Mouse (Mus musculus) intestine, embryonic 15.5 days (tissue): ENCODE data around the gene Stfa1. TPM values are rescaled to one million over a fixed set of nuclear protein-coding genes. Genes with fewer than 3 reads are reported as not detected.
"Not testable (repeated sequence)": the region's sequence is repeated elsewhere in the genome, so short reads cannot be mapped to it uniquely, and the experiment has no call there.

Source experiments
- ATAC-seq: fragments of 200-750 bp; cut with Nextera tagmentation; 2 replicates; pipeline ENCODE4 v1.8.0; 2017; ENCODE audit warnings: moderate TSS enrichment, moderate library complexity
- H3K27ac ChIP-seq: fragments of 300-500 bp; sonication (generic); 2 replicates; pipeline ENCODE4 v1.5.1; 2015; ENCODE audit warnings: mild to moderate bottlenecking, inconsistent platforms
- H3K27me3 ChIP-seq: fragments of 300-500 bp; sonication (generic); replicated peaks from 2 replicates; pipeline ENCODE4 v1.6.1; 2015; ENCODE audit warnings: inconsistent platforms
- H3K36me3 ChIP-seq: fragments of 300-500 bp; sonication (generic); 2 replicates; pipeline ENCODE4 v1.6.1; 2015; ENCODE audit warnings: inconsistent platforms
- H3K4me1 ChIP-seq: fragments of 300-500 bp; sonication (generic); replicated peaks from 2 replicates; pipeline ENCODE4 v1.6.1; 2015; ENCODE audit warnings: inconsistent platforms
- H3K4me2 ChIP-seq: fragments of 300-500 bp; sonication (generic); replicated peaks from 2 replicates; pipeline ENCODE4 v1.6.1; 2015; ENCODE audit warnings: mild to moderate bottlenecking, inconsistent platforms
- H3K4me3 ChIP-seq: fragments of 300-500 bp; sonication (generic); replicated peaks from 2 replicates; pipeline ENCODE4 v1.5.1; 2015; ENCODE audit warnings: inconsistent platforms
- H3K9ac ChIP-seq: fragments of 300-500 bp; sonication (generic); 2 replicates; pipeline ENCODE4 v1.6.1; 2015; ENCODE audit warnings: inconsistent platforms
- H3K9me3 ChIP-seq: fragments of 300-500 bp; sonication (generic); 2 replicates; pipeline ENCODE4 v1.6.1; 2016; ENCODE audit warnings: inconsistent platforms
- WGBS: fragments of 180-500 bp; shearing (Covaris S2); methylation state at CpG from one replicate; pipeline ENCODE4 v1.1.7; 2015; 5-methylcytosine and 5-hydroxymethylcytosine counted together
- polyA plus RNA-seq: library from polyadenylated mRNA; unstranded; fragments of >200 nt; fragmentation: Nextera tagmentation; extraction: Ambion mirVana; gene quantifications from 2 replicates; pipeline ENCODE4 v1.2.1, GENCODE M21; 2015

Stfa1 gene
- 6.6 and 10.5 TPM in 2 replicates for polyA plus RNA-seq

- not testable (repeated sequence) for ATAC-seq, H3K36me3 ChIP-seq, H3K9ac ChIP-seq, H3K27ac ChIP-seq, H3K9me3 ChIP-seq, H3K27me3 ChIP-seq, H3K4me3 ChIP-seq, H3K4me1 ChIP-seq, H3K4me2 ChIP-seq
- 89% methylated on average over 4 of the region's 4 CpGs for WGBS
Measured at GRCm38 (mm10) chr16:36276796-36277195, at the start of gene Stfa1. Gene Stfa1 (plus strand): TSS chr16:36276951.

DNA sequence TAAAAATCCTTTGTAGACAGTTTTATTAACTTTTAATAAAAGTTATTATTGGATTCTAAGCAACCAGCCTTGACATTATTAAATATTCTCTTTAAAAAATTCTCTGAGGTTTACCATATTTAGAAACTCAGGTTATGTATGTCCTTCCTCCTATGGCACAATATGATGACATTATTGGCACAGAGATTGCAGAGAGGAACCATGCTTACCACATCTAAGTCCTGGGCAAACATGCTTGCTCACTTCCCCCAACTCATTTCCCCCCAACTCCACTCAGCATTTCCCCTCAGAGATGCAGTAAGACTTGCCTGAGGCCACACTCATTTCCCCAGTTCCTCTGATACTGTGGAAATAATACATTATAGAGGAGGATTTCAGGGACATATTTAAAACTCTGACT lies 16.2 kb upstream of the Stfa1 start:
- H3K27ac ChIP-seq, H3K36me3 ChIP-seq, H3K9ac ChIP-seq, H3K27me3 ChIP-seq, H3K4me3 ChIP-seq, H3K9me3 ChIP-seq, H3K4me2 ChIP-seq, H3K4me1 ChIP-seq, ATAC-seq: not testable (repeated sequence)

GRCm38 (mm10) chr16:36289140-36289539 lies 12.4 kb downstream of the Stfa1 start:
- 78% methylated on average over 4 of the region's 4 CpGs for WGBS
- Histone ChIP-seq H3K36me3 (no peaks in the 10 kb centered on the region), H3K4me2 (no peak overlapping the region), H3K4me1 (no peaks in the 10 kb centered on the region), H3K27me3 (no peaks in the 10 kb centered on the region), H3K9me3 (no peaks in the 10 kb centered on the region), H3K4me3 (no peak overlapping the region), H3K9ac (no peak overlapping the region), H3K27ac (no peak overlapping the region)
- ATAC-seq, result no peak

- H3K27ac ChIP-seq, result no peak overlapping the region
- WGBS, result 82% methylated on average over 4 of the region's 4 CpGs
- no peaks in the 10 kb centered on the region for H3K9me3 ChIP-seq
- no peak for ATAC-seq
- H3K4me1 ChIP-seq, result no peaks in the 10 kb centered on the region
- H3K9ac ChIP-seq, result no peak overlapping the region
- H3K36me3 ChIP-seq, result no peaks in the 10 kb centered on the region
- no peaks in the 10 kb centered on the region for H3K27me3 ChIP-seq
- no peak overlapping the region for H3K4me2 ChIP-seq
- no peak overlapping the region for H3K4me3 ChIP-seq
Measured at GRCm38 (mm10) chr16:36307631-36308030, 30.9 kb downstream of the Stfa1 start.

GRCm38 (mm10) chr16:36316111-36316510 lies 39.4 kb downstream of the Stfa1 start:
- not testable (repeated sequence) for H3K27ac ChIP-seq, ATAC-seq, H3K9me3 ChIP-seq, H3K4me2 ChIP-seq, H3K9ac ChIP-seq, H3K4me3 ChIP-seq, H3K4me1 ChIP-seq, H3K36me3 ChIP-seq, H3K27me3 ChIP-seq
- WGBS, result 76% methylated on average over 6 of the region's 6 CpGs

DNA sequence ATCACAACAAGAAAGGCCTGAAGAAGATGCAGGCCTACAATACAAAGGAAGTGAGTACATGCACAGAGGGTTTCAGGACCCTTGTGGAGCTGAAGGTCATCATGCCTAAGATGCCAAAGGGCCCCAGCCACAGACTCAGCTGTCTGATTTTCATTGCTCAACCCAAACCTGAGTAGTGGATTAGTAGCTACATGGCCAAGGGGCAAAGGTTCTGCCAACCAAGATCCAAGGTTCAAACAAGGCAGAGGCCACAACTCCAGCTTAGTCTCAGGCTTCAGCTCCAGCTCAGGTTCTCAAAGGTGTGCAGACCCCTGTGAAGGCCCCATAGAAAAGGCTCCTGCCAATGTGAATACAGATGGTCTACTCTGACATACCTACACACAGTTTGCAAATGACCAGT lies 42.5 kb downstream of the Stfa1 start:
- ATAC-seq, result no peak
- no peak overlapping the region for H3K9ac ChIP-seq

GRCm38 (mm10) chr16:36334232-36334631 lies 57.5 kb downstream of the Stfa1 start, which contains the start of gene BC117090:
Gene BC117090 (minus strand): TSS chr16:36334332.
- 71% methylated on average over 3 of the region's 3 CpGs for WGBS
- H3K36me3 ChIP-seq, result no peaks in the 10 kb centered on the region
- H3K9me3 ChIP-seq, result no peaks in the 10 kb centered on the region
- no peak within 1 kb of the TSS for H3K27ac ChIP-seq
- H3K4me2 ChIP-seq, result no peak within 1 kb of the TSS
- no peak within 1 kb of the TSS for H3K9ac ChIP-seq
- H3K4me3 ChIP-seq, result no peak within 1 kb of the TSS
- no peak for ATAC-seq
- no peaks in the 10 kb centered on the region for H3K4me1 ChIP-seq
- H3K27me3 ChIP-seq, result no peaks in the 10 kb centered on the region

More for the DNA sequence above, 42.5 kb downstream of the Stfa1 start:
- H3K27me3 ChIP-seq, result no peaks in the 10 kb centered on the region
- no peaks in the 10 kb centered on the region for H3K4me1 ChIP-seq
- no peaks in the 10 kb centered on the region for H3K9me3 ChIP-seq
- no peak overlapping the region for H3K4me3 ChIP-seq
- no peak overlapping the region for H3K4me2 ChIP-seq
- H3K36me3 ChIP-seq, result no peaks in the 10 kb centered on the region
- H3K27ac ChIP-seq, result no peak overlapping the region

Other genes starting within 250 kb of the Stfa1 start
- 7.0 and 7.8 TPM in 2 replicates for gene Wdr5b, start 235.8 kb upstream of the Stfa1 start, polyA plus RNA-seq
- 465 and 500 TPM in 2 replicates for gene Fam162a, start 205.4 kb upstream of the Stfa1 start, polyA plus RNA-seq
- gene Ccdc58, start 205.3 kb upstream of the Stfa1 start, polyA plus RNA-seq, result 111 and 125 TPM in 2 replicates
- 0.08 and 0.09 TPM in 2 replicates for gene Csta1, start 145.7 kb upstream of the Stfa1 start, polyA plus RNA-seq
- 1.1 and 1.2 TPM in 2 replicates for gene Stfa2l1, start 120.1 kb upstream of the Stfa1 start, polyA plus RNA-seq
- gene Gm5483, start 92.7 kb upstream of the Stfa1 start, polyA plus RNA-seq, result 3.3 and 5.7 TPM in 2 replicates
- not detected in 2 replicates for gene Gm5416, start 66.5 kb upstream of the Stfa1 start, polyA plus RNA-seq
- gene 2010005H15Rik, start 55.5 kb upstream of the Stfa1 start, polyA plus RNA-seq, result 0.78 and 1.4 TPM in 2 replicates
- gene BC117090, start 57.4 kb downstream of the Stfa1 start, polyA plus RNA-seq, result not detected in 2 replicates
- 6.0 and 9.8 TPM in 2 replicates for gene BC100530, start 90.8 kb downstream of the Stfa1 start, polyA plus RNA-seq
- gene Stfa2, start 131.5 kb downstream of the Stfa1 start, polyA plus RNA-seq, result 0.92 and 1.4 TPM in 2 replicates
- gene Stfa3, start 178.4 kb downstream of the Stfa1 start, polyA plus RNA-seq, result 1.6 and 3.1 TPM in 2 replicates